Mouse (Mus musculus) testis, adult 2 months (tissue): Measurements from ENCODE around the gene AW822073.
"Not testable (repeated sequence)": the region's sequence is repeated elsewhere in the genome, so short reads cannot be mapped to it uniquely, and the experiment has no call there.

ENCODE experiments used
- CTCF ChIP-seq: fragments of 200-500 bp; IDR thresholded peaks from 2 replicates; pipeline ENCODE4 v1.5.1; 2012; ENCODE audit warnings: low read depth, mild to moderate bottlenecking, inconsistent platforms, low read length, moderate library complexity; ENCODE audit not compliant: control insufficient read depth, insufficient read depth, insufficient replicate concordance
- POLR2A ChIP-seq: fragments of 200-500 bp; IDR thresholded peaks from 2 replicates; pipeline ENCODE4 v1.6.1; 2012; ENCODE audit warnings: low read depth, mild to moderate bottlenecking, inconsistent platforms, low read length, moderate library complexity; ENCODE audit not compliant: control insufficient read depth

- not testable (repeated sequence) for TF ChIP-seq CTCF, POLR2A
Measured at GRCm38 (mm10) chr10:58231088-58231487, 6.4 kb upstream of the AW822073 start.
